Mouse (Mus musculus) CH12.LX (cell line): ENCODE measurements at regions not wholly inside any gene's neighbourhood (a gene's known extent, or its start where the extent isn't known, plus 50 kb on each side); places are given as distances from the start of the nearest gene placed in this dataset.

Experiments
- CTCF ChIP-seq, 2 experiments: IDR thresholded peaks in 1 of 2; conservative IDR thresholded peaks in 1 of 2; 2 replicates each; pipeline ENCODE4 v1.5.1; 2011 to 2012; ENCODE audit warnings: low read depth in 2 of 2, low read length in 2 of 2, improper control_type of control experiment in 1 of 2, inconsistent platforms in 1 of 2, mild to moderate bottlenecking in 1 of 2, moderate library complexity in 1 of 2
- ELF1 ChIP-seq: IDR thresholded peaks from 2 replicates; pipeline ENCODE4 v1.6.1; 2014; ENCODE audit warnings: low read depth, mild to moderate bottlenecking, inconsistent platforms, low read length, improper control_type of control experiment
- EP300 ChIP-seq: IDR thresholded peaks from 2 replicates; pipeline ENCODE4 v1.6.1; 2011; ENCODE audit warnings: low read length, improper control_type of control experiment
- KAT2A ChIP-seq: IDR thresholded peaks from 2 replicates; pipeline ENCODE4 v1.6.1; 2012; ENCODE audit warnings: low read length, improper control_type of control experiment, inconsistent platforms; ENCODE audit not compliant: insufficient replicate concordance
- MAX ChIP-seq: IDR thresholded peaks from 2 replicates; pipeline ENCODE4 v1.6.1; 2011; ENCODE audit warnings: low read length, improper control_type of control experiment
- POLR2A ChIP-seq: IDR thresholded peaks from 2 replicates; pipeline ENCODE4 v1.6.1; 2011; ENCODE audit warnings: low read depth, mild to moderate bottlenecking, improper control_type of control experiment, low read length
- RAD21 ChIP-seq: IDR thresholded peaks from 2 replicates; pipeline ENCODE4 v1.6.1; 2011; ENCODE audit warnings: low read depth, mild to moderate bottlenecking, low read length, improper control_type of control experiment, moderate library complexity
- RCOR1 ChIP-seq: conservative IDR thresholded peaks from 2 replicates; pipeline ENCODE4 v1.6.1; 2012; ENCODE audit warnings: low read depth, mild to moderate bottlenecking, inconsistent platforms, low read length, improper control_type of control experiment
- ZC3H11A ChIP-seq: IDR thresholded peaks from 2 replicates; pipeline ENCODE4 v1.6.1; 2012; ENCODE audit warnings: low read depth, mild to moderate bottlenecking, inconsistent platforms, low read length, improper control_type of control experiment

GRCm38 (mm10) chr9:34334555-34335468, 150.9 kb upstream of the Kirrel3 start:
- TF ChIP-seq KAT2A (no peak), POLR2A (no peak), CTCF (conservative IDR thresholded peaks at IDR 0.05 in 1 of 2, IDR thresholded peaks at IDR 0.05 in 1 of 2; ENCODE audit: low read depth in 2 of 2, low read length in 2 of 2) (no peak), ELF1 (no peak), ZC3H11A (no peak), EP300 (no peak), RCOR1 (no peak), RAD21 (no peak), MAX (no peak)
